Mouse (Mus musculus): ENCODE measurements around the gene G0s2.
"Not testable (repeated sequence)": the region's sequence is repeated elsewhere in the genome, so short reads cannot be mapped to it uniquely, and the experiment has no call there.

G0s2 gene

GRCm38 (mm10) chr1:193289076-193289475 lies 16.1 kb upstream of the G0s2 start:
- in situ Hi-C loops (cut with MboI, MseI): no loop called here

GRCm38 (mm10) chr1:193287578-193287977 lies 14.6 kb upstream of the G0s2 start:
- in situ Hi-C loops (cut with MboI, MseI): no loop called here

- in situ Hi-C loops (cut with MboI, MseI): not testable (repeated sequence)
These were observed 12.8 kb upstream of the G0s2 start for GRCm38 (mm10) chr1:193285766-193286325.

GRCm38 (mm10) chr1:193284228-193284779 lies 11.3 kb upstream of the G0s2 start:
- in situ Hi-C loops (cut with MboI, MseI): no loop called here

GRCm38 (mm10) chr1:193281344-193281743 lies 8.3 kb upstream of the G0s2 start:
- in situ Hi-C loops (cut with MboI, MseI): no loop called here

- in situ Hi-C loops (cut with MboI, MseI): no loop called here
These were observed 6.5 kb upstream of the G0s2 start for GRCm38 (mm10) chr1:193279492-193279891.

- in situ Hi-C loops (cut with MboI, MseI): no loop called here
These were observed 5.5 kb upstream of the G0s2 start for GRCm38 (mm10) chr1:193278414-193279045.

GRCm38 (mm10) chr1:193274407-193275071 lies 1.5 kb upstream of the G0s2 start:
- in situ Hi-C loops (cut with MboI, MseI): no loop called here

- in situ Hi-C loops (cut with MboI, MseI): no loop called here
These were observed 691 bp downstream of the G0s2 start for GRCm38 (mm10) chr1:193272137-193272915.

DNA sequence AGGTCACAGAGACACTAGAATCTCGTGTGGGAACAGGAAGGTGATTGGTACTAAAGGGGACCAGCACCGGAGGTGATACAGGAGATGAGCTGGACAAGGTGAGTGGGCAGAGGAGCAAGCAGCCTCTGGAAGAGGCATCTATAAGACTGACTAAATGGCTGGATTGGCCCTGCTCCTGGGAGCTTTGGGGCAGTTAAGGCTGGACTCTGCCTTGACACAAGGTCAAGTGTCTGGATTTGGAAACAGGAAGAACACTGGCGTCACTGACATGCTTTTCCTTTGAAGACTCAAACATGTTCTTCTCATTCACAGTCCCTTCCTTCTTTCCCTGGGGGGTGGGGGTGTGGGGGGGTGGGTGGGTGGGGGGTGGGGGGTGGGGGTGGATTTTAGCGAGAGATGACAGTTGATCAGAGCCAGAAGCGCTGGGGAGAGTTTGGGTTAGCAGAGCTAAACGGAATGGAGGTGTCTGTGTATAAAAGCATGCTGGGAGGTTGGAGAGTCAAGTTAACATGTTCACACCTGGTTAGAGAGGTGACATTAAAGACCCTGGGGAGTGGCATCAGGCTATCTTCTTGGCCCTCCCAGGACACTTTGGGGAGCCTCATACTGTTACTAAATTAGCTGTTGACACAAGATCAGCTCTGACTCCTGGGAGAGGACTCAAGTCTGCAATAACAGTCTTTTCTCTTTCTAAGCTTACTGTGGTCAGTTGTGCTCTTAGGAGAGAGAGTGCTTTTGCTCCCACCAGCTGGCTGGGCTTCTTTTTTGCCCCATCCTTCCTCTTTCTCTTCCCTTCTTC lies 1.9 kb downstream of the G0s2 start:
- in situ Hi-C loops (cut with MboI, MseI): no loop called here

- in situ Hi-C loops (cut with MboI, MseI): loop anchor here in 1 of 2 experiments (5.0 kb wide), 1 partner anchor 62 kb away; no protein-coding TSS in a partner anchor
These were observed 7.3 kb downstream of the G0s2 start for GRCm38 (mm10) chr1:193265734-193266133.

DNA sequence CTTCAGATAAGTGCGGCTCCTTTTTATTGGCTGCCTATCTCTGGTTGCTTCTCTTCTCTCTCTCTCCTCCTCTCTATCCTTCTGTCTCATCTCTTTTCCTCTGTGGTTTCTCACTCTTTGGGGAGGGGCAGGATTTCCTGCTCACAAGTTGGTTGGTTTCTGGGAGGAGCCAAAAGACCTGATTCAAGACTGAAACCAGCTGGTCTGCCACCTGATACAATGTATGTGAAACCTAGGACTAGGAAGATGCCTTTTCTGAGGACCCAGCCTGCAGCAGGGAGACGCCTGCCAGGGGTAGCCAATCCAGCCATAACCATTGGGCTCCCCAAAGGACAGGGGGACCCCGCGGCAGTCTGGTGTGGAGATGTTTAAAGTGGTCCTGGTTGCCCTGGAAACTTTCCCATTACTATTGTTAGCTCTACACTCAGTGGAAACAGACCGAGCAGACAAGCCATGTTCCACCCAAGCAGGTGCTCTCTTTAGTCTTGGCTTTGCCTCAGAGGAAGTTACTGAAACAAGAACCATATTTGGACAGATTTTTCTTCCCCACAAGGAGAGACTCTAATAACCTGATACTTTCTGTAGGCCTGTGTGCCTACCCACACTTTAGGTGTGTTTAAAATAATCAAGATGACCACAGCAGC lies 8.9 kb downstream of the G0s2 start, which contains the start of gene Hsd11b1:
Hsd11b1 (minus strand) TSS at position 121 of the 644 bp plus-strand sequence.
- in situ Hi-C loops (cut with MboI, MseI): loop anchor here (5.0 kb wide), 3 partner anchors 63 to 113 kb away; no protein-coding TSS in a partner anchor

- in situ Hi-C loops (cut with MboI, MseI): loop anchor here (5.0 kb wide), 3 partner anchors 64 to 114 kb away; no protein-coding TSS in a partner anchor
These were observed 9.8 kb downstream of the G0s2 start for GRCm38 (mm10) chr1:193263026-193263907.

DNA sequence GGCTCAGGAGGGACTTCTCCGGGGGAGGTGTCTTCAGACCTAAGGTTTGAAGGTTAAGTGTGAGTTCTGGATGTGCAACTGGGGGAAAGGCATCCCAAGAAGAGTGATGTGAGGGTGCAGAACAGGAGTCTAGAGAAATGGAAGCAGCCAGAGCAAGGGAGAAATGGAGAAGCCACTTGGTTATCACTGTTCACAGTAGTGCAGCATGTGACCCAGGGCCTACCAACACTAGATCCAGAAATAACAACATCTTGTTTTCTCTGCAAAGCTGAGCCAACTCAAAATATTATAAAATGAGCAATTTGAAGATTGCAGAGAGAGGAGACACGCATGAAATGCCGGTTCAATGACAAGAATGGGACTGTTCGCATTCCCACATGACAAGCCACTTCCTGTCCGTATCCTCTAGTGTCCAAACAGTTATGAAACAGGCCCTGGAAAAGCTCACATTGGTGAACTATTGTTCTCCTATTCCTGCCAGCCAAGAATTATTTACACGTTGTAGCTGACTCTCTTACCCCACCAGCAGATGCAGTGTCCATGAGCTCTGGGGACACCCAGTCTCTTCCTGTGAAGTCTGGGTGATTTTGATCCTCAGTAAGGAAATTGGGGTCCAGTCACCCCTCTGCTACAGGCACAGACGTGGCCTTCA lies 11.0 kb downstream of the G0s2 start:
- in situ Hi-C loops (cut with MboI, MseI): loop anchor here (5.0 kb wide), 3 partner anchors 65 to 115 kb away; no protein-coding TSS in a partner anchor

DNA sequence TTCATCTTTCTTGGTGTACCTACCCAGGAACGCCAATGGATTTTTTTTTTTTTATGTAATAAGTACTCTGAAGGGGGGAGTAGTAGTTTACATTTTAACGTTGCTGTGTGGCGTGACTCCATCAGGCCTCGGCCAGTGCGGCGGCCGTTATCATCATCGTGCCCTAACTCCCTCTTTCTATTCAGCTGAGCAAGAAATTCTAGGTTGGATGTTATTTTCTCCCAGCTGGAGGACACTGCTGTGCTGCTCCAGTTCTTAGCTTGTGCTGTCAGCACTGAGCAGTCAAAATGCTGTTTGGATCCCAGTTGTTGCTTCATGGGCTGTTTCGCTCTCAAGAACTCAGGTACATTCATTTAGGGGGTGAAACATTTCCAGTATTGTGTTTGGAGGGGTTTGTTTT lies 13.5 kb downstream of the G0s2 start:
- in situ Hi-C loops (cut with MboI, MseI): no loop called here

- in situ Hi-C loops (cut with MboI, MseI): no loop called here
These were observed 16.4 kb downstream of the G0s2 start for GRCm38 (mm10) chr1:193256621-193257098.

DNA sequence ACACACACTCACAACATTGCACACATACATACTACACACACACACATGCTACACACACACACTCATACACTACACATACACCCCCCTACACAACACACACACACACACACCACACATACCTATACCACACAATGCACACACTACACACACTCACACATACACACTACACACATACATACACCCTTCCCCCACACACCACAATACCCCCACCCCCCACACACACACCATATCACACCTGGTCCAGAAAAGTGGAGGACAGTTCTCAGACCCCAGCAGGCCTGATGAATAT lies 16.8 kb downstream of the G0s2 start:
- in situ Hi-C loops (cut with MboI, MseI): no loop called here

- in situ Hi-C loops (cut with MboI, MseI): no loop called here
These were observed 17.3 kb downstream of the G0s2 start for GRCm38 (mm10) chr1:193255488-193256288.
